Mouse (Mus musculus) right cerebral cortex, postnatal 14 days (tissue): ENCODE data around the gene Olfr1484.
"Not testable (repeated sequence)": the region's sequence is repeated elsewhere in the genome, so short reads cannot be mapped to it uniquely, and the experiment has no call there.

Experiments used
- DNase-seq: peaks from one replicate; pipeline ENCODE4 v3.0.0; 2022

Olfr1484 gene

DNA sequence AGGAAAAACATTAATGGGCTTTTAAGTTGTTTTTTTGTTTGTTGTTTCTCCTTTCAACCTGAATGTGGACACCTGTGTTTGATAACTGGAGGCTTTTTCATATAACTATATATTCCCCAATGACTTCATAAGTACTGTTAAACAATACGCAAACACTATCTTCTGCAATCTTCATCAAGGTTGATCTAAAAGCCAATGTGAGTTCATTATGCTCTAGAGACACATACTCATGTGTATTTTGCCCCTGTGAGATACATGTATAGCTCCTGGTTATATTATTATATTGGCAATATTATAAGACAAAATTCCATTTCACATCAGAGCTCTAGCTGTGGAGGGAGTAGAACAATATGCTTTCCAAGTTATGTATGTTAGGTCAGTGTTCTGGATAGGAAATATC is at the start of gene Olfr1484:
Olfr1484 (plus strand) TSS at position 301 of the 400 bp plus-strand sequence.
- DNase-seq = no peak

DNA sequence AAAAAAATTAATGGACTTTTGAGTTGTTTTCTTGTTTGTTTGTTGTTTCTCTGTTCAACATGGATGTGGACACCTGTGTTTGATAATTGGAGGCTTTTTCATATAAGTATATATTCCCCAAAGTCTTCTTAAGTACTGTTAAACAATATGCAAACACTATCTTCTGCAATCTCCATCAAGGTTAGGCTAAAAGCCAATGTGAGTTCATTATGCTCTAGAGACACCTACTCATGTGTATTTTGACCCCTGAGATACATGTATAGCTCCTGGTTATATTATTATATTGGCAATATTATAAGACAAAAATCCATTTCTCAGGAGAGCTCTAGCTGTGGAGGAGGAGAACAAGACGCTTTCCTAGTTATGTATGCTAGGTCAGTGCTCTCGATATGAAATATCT is 33.8 kb downstream of the Olfr1484 start, which contains the start of gene Olfr1487:
Olfr1487 (plus strand) TSS at position 301 of the 400 bp plus-strand sequence.
- DNase-seq = not testable (repeated sequence)

DNA sequence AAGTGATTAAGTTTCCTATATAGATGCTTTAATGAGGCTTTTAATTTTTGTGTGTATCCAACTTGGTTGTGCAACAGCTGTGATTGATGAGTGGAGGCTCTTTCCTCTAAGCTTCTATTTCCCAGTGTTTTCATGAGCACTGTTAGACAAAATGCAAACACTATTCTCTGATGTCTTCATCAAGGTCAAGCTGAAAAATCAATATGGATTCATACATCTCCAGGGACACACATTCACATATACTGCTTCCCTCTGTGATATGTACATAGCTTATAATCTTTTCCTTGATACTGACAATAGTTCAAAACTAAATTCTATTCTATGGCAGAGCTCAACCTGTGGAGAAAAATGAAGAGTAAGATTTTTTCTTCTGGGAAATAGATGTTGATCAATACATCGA is 48.0 kb downstream of the Olfr1484 start, which contains the start of gene Olfr1489:
Olfr1489 (plus strand) TSS at position 301 of the 400 bp plus-strand sequence.
- no peak for DNase-seq
